In genomic region chr1:78196751-78197311, GRCm38 (mm10) we compare ENCODE assay signal across 9 mouse cellular contexts. TPM values are rescaled to one million over a fixed set of nuclear protein-coding genes. Genes with fewer than 3 reads are reported as not detected.
DNase-seq lines count a peak whose midpoint lies in the region; ATAC-seq and TF ChIP-seq lines count a peak whose summit lies in the region.
"Had no signal": no experiment of that assay in that cellular context is flagged by ENCODE, and none has a peak within 500 bp of the region (broad histone marks: within the 10 kb centered on the region; RNA-seq: fewer than 3 reads in every experiment).

Gene Pax3 (minus strand): TSS chr1:78197134.

- TF ChIP-seq POLR2A in limb, embryonic 14.5 days (IDR thresholded peaks at IDR 0.05; ENCODE audit: borderline replicate concordance, extremely low read depth, insufficient read depth, insufficient read length), result no peak

- H3K27ac ChIP-seq in forebrain, embryonic 16.5 days (ENCODE audit: low read length), result no peak within 1 kb of the TSS
- no peak within 1 kb of the TSS for H3K27ac ChIP-seq in limb, embryonic 14.5 days (replicated peaks; ENCODE audit: low read depth, low read length)
- no peak within 1 kb of the TSS for H3K27ac ChIP-seq in stomach, embryonic 15.5 days

- no peak within 1 kb of the TSS for H3K9ac ChIP-seq in forebrain, embryonic 16.5 days (replicated peaks; ENCODE audit: low read depth, low read length)
- H3K9ac ChIP-seq in limb, embryonic 14.5 days (ENCODE audit: low read depth, low read length, severe bottlenecking), result no peak within 1 kb of the TSS
- no peak within 1 kb of the TSS for H3K9ac ChIP-seq in stomach, embryonic 15.5 days

- peaks cover 8% of the 10 kb centered on the region for H3K4me1 ChIP-seq in forebrain, embryonic 16.5 days (replicated peaks; ENCODE audit: control insufficient read depth, insufficient read depth, low read length)
- peaks cover 7% of the 10 kb centered on the region for H3K4me1 ChIP-seq in limb, embryonic 14.5 days (ENCODE audit: control insufficient read depth, insufficient read depth, low read length)
- peaks cover 11% of the 10 kb centered on the region; the same call in 1 of the 2 replicates for H3K4me1 ChIP-seq in stomach, embryonic 15.5 days

- peak; percentile 41 for ATAC-seq in forebrain, embryonic 16.5 days
- ATAC-seq in limb, embryonic 14.5 days (ENCODE audit: low FRiP score, low read depth), result peak; percentile 31
- no peak for ATAC-seq in stomach, embryonic 15.5 days (ENCODE audit: insufficient read depth, low FRiP score, low read depth)

- WGBS in forebrain, embryonic 16.5 days, result under 1% methylated on average over 37 of the region's 37 CpGs
- WGBS in limb, embryonic 14.5 days, result under 1% methylated on average over 34 of the region's 37 CpGs
- under 1% methylated on average over 37 of the region's 37 CpGs for WGBS in stomach, embryonic 15.5 days

- peak within 1 kb of the TSS; percentile 22; the same call in 1 of the 2 replicates for H3K4me3 ChIP-seq in forebrain, embryonic 16.5 days (replicated peaks; ENCODE audit: low read length)
- H3K4me3 ChIP-seq in limb, embryonic 14.5 days (replicated peaks; ENCODE audit: low read length), result peak within 1 kb of the TSS; percentile 35
- peak within 1 kb of the TSS; percentile 23 for H3K4me3 ChIP-seq in stomach, embryonic 15.5 days (replicated peaks)

- H3K9me3 ChIP-seq in forebrain, embryonic 16.5 days (ENCODE audit: control insufficient read depth, low read length), result no peaks in the 10 kb centered on the region
- no peaks in the 10 kb centered on the region for H3K9me3 ChIP-seq in limb, embryonic 14.5 days (ENCODE audit: control insufficient read depth, low read length)
- H3K9me3 ChIP-seq in stomach, embryonic 15.5 days, result no peaks in the 10 kb centered on the region

- peak; percentile 95 for DNase-seq in heart, adult 11 months
- no peak for DNase-seq in heart, postnatal 36 days
- DNase-seq in MN1 (ENCODE audit: low spot score), result peak; percentile 83
- no peak for DNase-seq in limb, embryonic 14.5 days (ENCODE audit: low spot score)
- DNase-seq in layer of hippocampus, adult 11-12 months (ENCODE audit: low spot score), result no peak
- DNase-seq in gastrocnemius, postnatal 14 days, result no peak

- intact Hi-C loops in heart, postnatal 36 days (cut with DNase I), result no loop called here
- intact Hi-C loops in gastrocnemius, postnatal 14 days (cut with DNase I; ENCODE audit: low total_unique reads), result no loop called here

- H3K4me2 ChIP-seq in forebrain, embryonic 16.5 days (ENCODE audit: low read length), result 0 out of 2 replicates have a peak within 1 kb of the TSS, but pooled peaks have one; percentile 17
- peak within 1 kb of the TSS; percentile 51 for H3K4me2 ChIP-seq in limb, embryonic 14.5 days (replicated peaks; ENCODE audit: low read depth, low read length, severe bottlenecking)
- peak within 1 kb of the TSS; percentile 48 for H3K4me2 ChIP-seq in stomach, embryonic 15.5 days

- H3K27me3 ChIP-seq in forebrain, embryonic 16.5 days (replicated peaks; ENCODE audit: control insufficient read depth, insufficient read depth, low read length), result peaks cover 89% of the 10 kb centered on the region
- peaks cover 97% of the 10 kb centered on the region for H3K27me3 ChIP-seq in limb, embryonic 14.5 days (ENCODE audit: control insufficient read depth, insufficient read depth, low read length)
- peaks cover 85% of the 10 kb centered on the region for H3K27me3 ChIP-seq in stomach, embryonic 15.5 days (replicated peaks)

- H3K36me3 ChIP-seq in forebrain, embryonic 16.5 days (ENCODE audit: control insufficient read depth, insufficient read depth), result no peaks in the 10 kb centered on the region
- no peaks in the 10 kb centered on the region for H3K36me3 ChIP-seq in limb, embryonic 14.5 days (ENCODE audit: control insufficient read depth, insufficient read depth, low read length)
- no peaks in the 10 kb centered on the region for H3K36me3 ChIP-seq in stomach, embryonic 15.5 days

RNA-seq across cellular contexts. Expression of gene Pax3, which starts in this region (rescaled TPM):
- not detected for total RNA-seq in heart, postnatal 36 days (2021)
- 0.22 TPM in 1 of 2 replicates, not detected in the other for polyA plus RNA-seq in forebrain, embryonic 16.5 days (2015; fragmentation: Nextera tagmentation; extraction: Ambion mirVana)
- polyA plus RNA-seq in limb, embryonic 14.5 days (2012; rRNA removed), result 0.54 and 0.69 TPM in 2 replicates
- 0.97 and 0.99 TPM in 2 replicates for polyA plus RNA-seq in limb, embryonic 14.5 days (2014; fragmentation: Nextera tagmentation; extraction: Ambion mirVana)
- 0.04 and 0.05 TPM in 2 replicates for polyA plus RNA-seq in stomach, embryonic 15.5 days (2015; fragmentation: Nextera tagmentation; extraction: Ambion mirVana)
- not detected for total RNA-seq in gastrocnemius, postnatal 14 days (2021)
- polyA plus RNA-seq: large intestine, adult 2 months had no signal

Comparison
In these comparisons a context has a peak if more than half of its experiments do, and no peak if none do; other contexts are left out.
1. DNase-seq: peak in heart, adult 11 months (single experiment) and MN1 (single experiment); none in heart, postnatal 36 days (0 of 2), limb, embryonic 14.5 days (single experiment), layer of hippocampus, adult 11-12 months (single experiment) and gastrocnemius, postnatal 14 days (single experiment).
2. Peak in ATAC-seq, H3K4me3 ChIP-seq and H3K4me2 ChIP-seq in forebrain, embryonic 16.5 days; RNA of the gene not detected or under 1 TPM.
3. Peak in ATAC-seq, H3K4me3 ChIP-seq and H3K4me2 ChIP-seq in limb, embryonic 14.5 days; RNA of the gene not detected or under 1 TPM.
4. Peak in every context shown above with its lines, with median percentiles within 50 percentile points of each other: H3K4me2 ChIP-seq and H3K4me3 ChIP-seq.